Mouse (Mus musculus) retina, embryonic 14.5 days (tissue): ENCODE measurements around the gene Zmynd19.

Experiments
- DNase-seq: peaks from one replicate; pipeline ENCODE4 v3.0.0-alpha.2; 2015; ENCODE audit warnings: low spot score

The Zmynd19 gene

DNA sequence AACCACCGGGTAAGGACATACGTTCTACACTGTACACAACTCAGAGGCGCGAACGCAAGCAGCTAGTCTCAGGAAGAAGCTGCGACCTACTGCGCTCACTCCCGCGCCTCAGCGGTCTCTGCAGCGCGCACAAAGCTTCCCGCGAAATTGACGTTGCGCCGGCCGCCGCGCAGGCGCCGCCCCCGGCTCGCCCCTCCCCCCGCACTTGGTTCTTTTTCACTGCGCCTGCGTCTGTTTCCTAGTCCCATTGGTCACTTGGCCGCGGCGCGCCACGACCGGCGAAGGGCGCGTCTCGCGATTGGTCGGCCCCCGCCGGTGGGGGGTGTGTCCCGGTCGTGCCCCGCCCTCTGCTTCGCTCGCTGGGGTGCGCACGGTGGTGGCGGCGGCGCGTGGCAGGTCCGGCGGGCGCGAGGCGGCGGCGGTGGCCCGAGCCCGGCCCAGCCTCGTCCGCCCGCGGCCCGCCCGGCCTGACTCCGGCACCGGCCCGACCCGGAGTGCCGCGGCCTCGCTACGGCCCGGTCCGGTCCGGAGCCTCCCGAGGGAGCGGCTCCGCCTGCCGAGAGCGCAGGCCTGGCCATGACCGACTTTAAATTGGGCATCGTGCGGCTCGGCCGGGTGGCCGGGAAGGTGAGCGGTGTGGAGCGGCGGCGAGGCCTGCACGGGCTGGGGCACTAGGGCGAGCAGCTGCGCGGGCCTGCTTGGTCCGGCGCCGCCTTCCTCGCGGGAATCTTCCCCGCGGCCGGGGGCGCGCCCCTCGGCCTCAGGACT is at the start of gene Zmynd19:
Gene Zmynd19, plus strand, starts transcription at position 372 of the 768 bp plus-strand sequence.
- DNase-seq = peak; percentile 98

DNA sequence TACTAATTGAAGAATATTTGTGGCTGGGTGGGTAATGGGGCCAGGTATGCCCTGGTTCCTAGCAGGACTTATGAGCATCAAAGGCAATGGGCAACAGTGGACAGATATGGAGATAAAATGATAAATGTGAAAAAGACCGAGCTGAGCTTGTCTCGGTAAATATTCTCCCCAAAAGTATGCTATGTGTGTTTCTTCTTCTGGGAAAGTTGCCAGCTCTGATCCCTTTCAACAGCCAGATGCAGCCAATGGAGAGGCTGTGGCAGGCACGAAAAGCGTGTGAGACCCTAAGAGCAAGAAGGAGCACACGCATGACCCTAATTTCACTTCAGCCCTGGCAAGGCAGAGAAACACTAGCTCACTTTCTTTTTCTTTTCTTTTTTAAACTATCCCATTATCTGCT is 48.5 kb upstream of the Zmynd19 start:
- no peak for DNase-seq

DNA sequence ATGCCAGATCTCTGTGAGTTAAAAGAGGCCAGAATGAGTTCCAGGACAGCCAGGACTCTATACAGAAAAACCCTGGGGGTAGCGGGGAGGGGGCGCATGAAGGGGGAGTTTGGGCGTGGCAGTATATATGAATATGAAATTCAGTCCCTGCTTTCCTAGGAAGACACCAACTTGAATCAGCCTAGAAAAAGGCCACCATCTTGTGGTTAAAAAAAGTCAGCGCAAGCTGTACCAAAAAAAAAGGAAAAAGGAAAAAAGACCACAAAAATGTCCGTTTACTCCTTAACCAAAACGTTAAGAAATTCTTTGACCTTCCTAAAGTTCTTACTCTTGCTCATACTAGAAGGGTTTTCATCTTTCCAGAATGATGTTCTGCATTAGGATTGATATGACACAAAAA is 46.6 kb upstream of the Zmynd19 start:
- no peak for DNase-seq

DNA sequence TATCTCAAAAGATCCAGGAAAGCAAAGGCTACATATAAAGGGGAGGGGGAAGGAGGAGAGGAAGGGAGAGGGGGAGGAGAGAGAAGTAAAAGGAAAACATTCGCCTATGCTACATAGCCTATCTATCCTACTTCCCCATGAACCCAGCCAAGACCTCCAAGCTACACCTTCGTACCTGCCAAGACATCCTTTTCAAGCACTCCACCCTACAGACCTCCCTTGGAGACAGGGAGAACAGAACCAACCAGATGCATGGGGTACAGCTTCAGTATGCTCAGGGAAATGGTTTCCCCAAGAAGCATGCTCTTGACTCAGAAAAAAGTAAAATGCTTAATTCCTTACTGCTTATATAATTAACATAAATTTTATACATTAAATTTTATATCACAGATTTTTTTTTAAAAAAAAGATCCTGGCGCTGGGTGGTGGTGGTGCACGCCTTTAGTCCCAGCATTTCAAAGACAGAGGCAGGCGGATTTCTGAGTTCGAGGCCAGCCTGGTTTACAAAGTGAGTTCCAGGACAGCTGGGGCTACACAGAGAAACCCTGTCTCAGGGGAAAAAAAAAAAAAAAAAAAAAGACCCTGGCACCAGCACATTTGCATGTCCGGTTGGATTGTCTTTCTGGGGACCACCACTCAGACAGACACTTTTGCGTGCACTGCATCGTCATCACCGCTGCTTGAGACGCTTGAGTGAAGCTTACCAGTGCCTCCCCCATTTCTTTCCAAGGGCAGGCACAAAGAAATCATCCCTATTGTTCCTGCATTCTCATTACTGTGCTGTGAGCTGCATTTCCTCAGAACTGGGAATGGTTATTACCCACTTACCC is 44.6 kb upstream of the Zmynd19 start:
- DNase-seq = peak; percentile 87

DNA sequence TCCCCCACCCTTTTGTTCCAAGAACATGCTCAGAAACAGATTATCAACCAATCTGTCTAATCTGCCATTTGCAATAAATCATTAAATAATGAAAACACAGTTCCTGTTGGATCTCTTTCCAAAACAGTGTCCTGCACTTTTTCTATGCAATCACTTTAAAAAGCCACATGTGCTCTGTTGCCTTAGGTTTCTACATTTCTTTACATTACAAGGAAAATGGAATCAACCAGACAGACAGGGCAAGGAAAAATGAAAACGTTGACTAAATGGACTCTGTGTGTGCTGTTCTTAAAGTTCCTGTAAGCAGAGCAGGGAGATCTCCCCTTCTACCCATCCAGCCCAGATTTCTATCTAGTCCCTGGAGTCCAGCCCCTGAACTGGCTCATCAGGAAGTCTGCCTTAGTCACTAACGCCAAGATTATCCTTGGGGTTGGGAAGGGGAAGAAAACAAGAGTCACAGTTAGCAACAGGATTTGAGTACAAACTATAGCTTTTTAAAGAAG is 43.9 kb upstream of the Zmynd19 start:
- DNase-seq = no peak

DNA sequence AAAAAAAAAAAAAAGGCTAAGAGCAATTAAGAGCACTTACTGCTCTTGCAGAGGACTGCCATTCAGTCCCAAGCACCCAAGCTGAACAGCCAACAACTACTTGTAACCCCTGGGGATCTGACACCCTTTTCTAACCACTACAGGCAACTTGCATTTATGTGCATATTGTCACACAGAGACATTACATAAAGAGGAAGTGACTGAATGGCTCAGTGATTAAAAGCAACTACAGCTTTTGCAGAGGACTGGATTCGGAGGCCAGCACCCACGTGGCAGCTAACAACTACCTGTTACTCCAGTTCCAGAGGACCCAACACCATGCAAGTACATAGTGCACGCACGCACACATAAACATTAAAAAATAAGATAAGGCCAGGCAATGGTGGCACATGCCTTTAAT is 39.1 kb upstream of the Zmynd19 start:
- DNase-seq = no peak

DNA sequence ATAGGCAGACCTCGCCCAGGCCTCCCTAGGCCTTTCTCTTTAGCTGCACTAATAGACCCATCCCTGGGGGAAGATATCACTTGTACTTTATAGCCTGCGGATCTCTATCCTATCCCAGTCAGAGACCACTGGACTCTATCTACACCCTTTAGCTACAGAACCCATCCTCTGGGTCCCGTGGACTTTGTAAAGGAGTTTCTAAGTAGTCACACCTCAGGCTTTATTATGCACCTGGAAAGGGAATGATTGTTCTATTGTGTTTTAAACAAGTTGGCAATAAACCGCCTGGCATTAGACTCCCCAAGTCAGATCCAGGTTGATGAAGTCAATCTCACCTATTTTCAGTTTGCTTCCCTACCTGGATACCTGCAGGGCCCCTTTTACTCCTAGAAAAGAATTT is 37.4 kb upstream of the Zmynd19 start:
- DNase-seq = no peak

DNA sequence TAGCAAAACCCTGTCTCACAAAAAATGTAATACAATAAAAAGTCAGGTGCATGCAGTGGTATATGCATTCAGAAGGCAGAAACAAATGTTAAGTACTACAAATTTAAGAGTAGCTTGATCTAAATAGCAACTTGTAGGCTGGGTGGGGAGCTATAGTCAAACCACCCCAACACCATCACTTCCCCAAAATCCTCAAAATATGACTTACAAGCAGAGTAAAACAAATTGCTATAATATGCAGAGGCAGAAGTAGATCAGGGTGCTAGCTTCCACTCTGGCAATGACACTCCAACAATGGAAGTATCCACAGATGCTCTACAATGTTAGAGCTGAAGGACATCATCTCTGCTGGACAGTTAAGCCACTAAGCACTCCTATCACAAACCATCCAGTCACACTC is 37.0 kb upstream of the Zmynd19 start:
- no peak for DNase-seq

DNA sequence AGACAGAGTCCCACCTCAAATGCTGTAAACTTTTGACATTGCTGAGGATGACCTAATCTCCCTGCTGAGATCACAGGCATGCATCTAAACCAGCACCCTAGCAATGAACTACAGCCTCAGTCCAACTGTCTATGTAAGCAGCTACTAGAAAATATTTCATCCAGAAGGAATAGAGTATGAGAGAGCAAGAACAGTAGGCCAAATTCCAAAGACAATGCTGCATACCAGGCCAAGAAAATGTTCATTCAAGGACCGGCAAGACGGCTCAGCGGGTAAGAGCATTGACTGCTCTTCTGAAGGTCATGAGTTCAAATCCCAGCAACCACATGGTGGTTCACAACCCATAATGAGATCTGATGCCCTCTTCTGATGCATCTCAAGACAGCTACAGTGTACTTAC is 34.8 kb upstream of the Zmynd19 start:
- no peak for DNase-seq

DNA sequence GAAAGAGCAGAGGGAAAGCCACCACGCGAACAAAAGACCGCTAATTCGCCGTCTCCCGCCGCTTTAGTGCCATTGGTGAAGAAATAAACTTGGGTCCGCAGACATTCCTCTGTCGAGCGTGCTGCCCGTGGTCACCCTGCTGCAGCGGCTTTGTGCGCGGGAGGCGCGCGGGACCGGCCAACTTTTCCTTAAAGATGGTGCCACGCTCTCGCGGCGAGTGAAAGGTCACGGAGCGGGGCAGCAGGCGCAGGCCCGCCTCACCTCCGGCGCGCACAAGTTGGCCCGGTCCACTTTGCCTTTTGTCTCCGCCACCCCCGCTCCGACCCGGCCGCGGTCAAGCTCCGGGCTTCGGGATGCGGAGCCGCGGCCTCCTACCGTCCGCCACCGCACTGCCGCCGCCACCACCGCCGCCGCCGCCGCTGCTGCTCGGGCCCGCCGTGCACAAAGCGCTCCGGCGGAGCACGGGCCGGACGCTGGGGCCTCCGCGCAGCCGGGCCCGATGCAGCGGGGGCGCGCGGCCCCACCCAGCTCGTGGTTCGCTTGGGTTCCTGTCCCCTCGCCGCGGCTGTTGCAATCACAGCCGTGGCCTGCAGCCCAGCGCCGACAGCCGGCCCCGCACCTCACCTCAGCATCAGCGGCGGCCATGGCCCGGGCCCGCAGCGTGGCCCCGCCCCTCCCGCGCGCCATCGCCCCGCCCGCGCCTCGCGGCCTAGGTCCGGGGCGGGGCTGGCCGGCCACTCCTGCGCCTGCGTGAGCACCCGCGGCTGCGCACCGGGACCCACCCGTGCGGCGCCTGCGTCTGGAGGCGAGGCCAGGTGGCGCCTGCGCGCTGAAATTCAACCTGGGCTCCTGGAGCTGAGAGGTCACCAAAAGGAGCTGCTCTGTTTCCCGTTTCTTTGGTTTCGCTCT is 30.4 kb upstream of the Zmynd19 start, which contains the start of gene Ehmt1:
Gene Ehmt1, minus strand, starts transcription at position 685 of the 909 bp plus-strand sequence.
- peak; percentile 94 for DNase-seq

DNA sequence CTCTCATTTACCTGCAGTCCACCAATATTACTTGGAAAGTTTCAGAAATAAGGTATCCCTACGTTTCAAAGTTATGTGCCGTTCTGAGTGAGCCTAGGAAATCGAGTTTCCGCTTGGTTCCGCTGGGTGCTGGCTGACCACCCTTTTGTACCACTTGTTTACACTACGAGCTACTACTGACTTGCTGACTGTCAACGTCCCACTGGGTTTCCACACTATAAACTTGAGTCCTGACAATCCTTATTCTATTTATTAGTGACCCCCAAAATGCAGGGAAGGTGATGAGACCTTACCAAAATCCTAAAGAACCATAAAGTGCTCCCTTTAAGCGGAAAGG is 29.8 kb upstream of the Zmynd19 start:
- DNase-seq = no peak

DNA sequence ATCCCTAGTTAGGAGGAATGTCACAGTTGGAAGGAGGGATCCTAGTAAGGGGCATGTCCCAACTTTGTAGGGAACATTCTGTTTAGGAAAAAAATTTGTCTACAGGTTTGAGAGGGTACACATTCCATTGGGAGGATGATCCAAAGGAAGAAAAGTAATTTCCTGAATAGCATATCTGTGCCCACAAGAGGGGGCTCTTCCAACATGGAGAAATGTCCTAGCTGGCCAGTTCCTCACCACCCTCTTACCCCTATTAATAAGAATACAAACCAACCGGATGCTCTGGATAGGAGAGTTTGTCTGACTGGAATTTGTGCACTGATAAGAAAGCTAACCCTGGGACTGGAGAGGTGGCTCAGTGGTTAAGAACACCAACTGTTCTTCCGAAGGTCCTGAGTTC is 26.0 kb upstream of the Zmynd19 start:
- peak; percentile 67 for DNase-seq

DNA sequence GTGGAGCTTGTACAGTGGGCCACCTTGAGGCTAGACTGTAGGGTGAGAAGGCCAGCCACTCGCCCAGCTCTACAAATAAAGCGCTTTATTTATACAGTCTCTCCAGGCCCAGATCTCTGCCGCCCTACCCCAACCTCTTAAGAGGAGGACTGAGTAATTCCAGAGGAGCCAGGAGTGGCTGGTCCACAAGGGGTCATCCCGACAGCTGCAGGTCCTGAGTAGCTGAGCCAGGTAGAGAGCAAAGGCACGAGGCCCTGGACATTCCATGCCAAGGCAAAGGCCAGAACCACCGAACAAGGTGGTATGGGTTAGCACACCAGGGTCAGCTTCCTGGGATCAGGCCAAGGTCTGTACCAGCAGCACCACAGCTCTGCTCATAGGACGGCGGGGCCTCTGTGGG is 24.3 kb upstream of the Zmynd19 start:
- DNase-seq = no peak

DNA sequence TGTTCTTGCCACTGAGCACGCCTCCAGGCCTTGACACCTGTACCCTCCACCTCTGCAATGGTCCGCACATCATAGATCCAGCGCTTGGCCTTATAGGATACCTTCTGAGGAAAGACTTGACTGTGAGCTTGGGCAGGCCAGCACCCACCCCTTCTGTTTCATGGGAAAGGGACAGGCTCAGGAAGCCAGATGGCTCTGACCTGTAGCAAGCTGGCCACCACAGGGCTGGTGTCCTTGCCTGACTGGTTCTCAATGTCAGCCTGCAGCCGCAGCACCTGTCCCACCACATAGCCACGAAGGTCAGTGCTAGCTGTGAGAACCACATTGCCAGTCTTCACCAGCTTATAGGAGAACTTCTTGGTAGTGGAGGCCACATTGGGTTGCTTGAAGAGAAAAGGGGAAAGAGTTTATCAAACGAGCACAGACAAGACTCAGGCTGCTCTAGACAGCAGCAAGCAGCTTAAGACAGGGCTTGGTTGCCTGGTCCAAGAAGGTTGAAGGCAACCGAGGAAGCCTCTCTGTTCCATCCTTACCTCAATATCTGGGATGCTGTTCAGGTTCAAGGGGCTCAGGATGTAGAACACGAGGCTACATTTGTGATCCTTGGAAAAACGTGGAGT is 23.1 kb upstream of the Zmynd19 start:
- no peak for DNase-seq

DNA sequence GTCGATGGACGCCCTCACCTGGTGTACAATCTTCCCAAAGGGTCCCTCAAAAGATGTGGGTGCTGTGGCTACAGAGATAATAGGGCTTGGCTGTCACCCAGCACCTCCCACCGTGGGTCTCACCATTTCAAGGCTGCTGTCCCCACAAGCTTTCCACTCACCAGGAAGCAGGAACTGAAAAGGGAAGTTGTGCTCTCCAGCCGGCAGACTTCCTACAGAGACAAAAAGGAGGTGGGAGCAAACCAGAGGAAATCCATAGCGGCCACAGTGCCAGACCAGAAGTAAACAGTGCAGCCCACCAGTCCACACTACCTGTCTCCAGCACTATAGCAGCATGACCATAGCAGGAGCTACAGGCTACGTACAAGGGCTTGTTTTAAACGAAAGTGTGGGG is 22.6 kb upstream of the Zmynd19 start:
- DNase-seq = no peak

DNA sequence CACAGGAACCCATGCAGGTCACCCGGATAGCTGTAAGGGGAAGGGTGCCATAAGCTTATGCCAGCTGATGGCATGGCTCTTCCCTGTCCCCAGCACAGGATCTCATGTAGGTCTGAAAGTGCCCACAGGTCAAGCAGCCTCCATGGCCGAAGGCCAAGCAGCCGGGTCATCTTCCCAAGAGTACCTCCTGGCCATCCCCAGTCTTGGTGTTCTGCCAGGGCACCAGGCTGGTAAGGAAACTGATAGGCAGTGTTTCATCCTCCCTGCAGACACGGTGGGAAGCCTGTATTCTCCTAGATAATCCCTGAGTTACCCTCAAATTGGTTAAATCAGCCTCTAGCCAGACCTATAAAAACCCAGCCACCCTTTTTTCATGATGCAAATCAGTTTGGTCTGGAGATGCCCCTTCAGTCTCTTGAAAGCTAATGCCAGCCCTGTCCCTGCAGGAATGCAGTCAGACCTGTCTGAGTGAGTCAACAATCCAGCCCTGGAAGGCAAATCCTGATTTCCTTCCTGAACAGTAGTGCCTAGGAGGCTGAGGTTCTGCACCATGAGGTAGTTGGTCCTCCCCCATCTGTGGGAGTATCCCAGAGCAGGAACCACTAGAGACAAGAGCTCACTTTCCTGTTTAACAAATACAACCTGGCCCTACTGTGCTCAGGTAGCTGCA is 21.6 kb upstream of the Zmynd19 start:
- no peak for DNase-seq

DNA sequence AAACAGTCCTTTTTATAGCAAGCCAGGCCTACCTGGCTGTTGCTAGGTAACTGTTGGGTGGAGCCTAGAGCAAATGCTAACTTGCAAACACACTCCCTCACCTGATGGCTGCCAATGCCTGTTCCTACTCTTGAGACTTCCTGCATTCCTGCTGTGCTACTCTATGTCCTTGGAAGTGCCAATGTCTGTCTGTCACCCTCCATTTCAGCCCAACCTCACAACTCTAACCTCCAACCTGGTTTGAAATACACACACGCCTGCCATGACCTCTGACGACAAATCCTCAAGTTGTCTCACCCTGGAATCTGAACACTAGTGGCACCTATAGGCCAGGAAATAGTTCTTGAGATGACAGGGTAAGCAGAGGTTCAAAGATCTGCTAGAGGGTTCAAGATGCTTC is 20.5 kb upstream of the Zmynd19 start:
- DNase-seq = no peak

DNA sequence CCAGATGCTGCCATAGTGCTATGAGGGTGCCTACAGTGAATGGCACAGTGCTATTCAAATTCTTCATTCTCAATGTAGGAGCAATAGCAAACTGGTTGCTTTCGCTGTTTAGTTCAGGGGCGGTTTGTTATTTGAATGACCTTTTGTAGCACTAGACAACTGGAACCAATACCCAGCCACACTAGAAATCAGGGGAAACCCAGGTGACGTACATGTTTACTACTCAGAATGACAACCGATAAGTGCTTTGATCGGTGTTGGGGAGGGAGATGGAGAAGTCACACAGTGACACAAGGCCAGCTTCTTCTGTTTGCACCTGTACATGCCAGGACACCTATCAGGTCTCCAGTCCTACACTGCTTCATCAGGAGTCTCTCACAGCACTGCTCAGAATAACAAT is 20.0 kb upstream of the Zmynd19 start:
- DNase-seq = no peak

DNA sequence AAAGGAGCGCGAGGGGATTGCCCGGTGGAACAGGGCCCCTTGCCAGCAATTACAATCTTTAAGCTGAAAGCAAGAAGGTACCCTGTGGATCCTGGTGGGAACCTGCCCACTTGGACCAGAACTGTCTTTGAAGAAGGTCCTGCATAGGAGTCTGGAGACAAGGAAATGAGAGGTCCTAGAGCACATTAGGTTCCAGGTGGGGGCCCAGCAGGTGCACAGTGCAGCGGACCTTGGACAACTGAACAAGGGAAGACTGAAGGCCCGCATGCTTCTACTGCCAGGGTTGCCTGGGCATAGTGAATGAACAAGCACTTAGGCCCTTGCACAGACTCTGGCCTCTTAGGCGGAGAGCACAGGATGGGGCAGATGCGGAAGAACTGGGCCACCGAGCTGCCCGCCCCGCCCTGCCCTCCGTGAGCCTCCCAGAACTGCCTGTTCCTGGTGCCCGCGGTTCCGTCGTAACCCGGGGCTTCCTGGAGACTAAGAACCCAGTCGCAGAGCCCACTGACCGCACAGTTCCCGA is 15.1 kb upstream of the Zmynd19 start:
- DNase-seq = no peak

DNA sequence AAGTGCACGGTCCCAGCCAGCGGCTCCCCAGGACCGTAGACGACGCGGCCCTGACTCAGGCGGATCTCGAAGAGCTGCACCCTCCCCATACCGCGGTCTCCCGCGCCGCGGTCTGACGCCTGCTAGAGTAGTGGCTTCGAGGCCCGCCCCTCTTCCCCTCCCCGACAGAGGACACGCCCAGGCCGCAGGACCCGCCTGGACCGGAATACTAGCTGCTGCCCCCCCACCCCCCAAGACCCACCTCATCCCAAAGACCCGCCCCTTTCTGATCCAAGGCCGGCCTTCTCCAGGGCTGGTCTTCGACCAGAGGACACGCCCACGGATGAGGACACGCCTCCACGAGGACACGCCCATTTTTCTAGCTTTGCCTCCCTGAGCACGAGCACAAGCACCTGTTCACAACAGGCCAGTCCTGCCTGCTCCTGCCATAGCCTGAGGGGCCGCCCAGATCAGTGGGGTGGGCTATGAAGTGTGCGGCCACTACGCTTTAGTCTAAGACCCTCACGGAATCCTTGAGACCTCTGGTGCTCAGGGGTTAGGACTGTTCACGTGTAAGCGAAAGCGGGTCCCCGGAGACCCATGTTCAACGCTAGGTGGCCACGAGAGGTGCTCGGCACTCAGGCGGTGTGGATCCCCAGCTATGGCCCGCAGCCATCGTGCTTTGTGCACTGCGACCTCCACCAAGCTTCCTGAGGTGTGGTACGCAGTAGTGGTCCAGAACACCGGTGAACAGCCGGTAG is 14.4 kb upstream of the Zmynd19 start, which contains the start of gene Arrdc1:
Gene Arrdc1, minus strand, starts transcription at position 196 of the 740 bp plus-strand sequence.
- DNase-seq = peak; percentile 98
